Mouse (Mus musculus) liver, embryonic 12.5 days (tissue): ENCODE measurements around the gene Ctu1. TPM values are rescaled to one million over a fixed set of nuclear protein-coding genes. Genes with fewer than 3 reads are reported as not detected.
A peak's percentile ranks its signal among the peaks of the same experiment; 100 is the strongest.

Experiments used
- ATAC-seq: fragments of 200-750 bp; cut with Nextera tagmentation; 2 replicates; pipeline ENCODE4 v1.8.0; 2017; ENCODE audit warnings: moderate number of reproducible peaks, mild to moderate bottlenecking, moderate library complexity
- H3K27ac ChIP-seq: fragments of 300-500 bp; sonication (generic); 2 replicates; pipeline ENCODE4 v1.5.1; 2016; ENCODE audit warnings: mild to moderate bottlenecking
- H3K27me3 ChIP-seq: fragments of 300-500 bp; sonication (generic); replicated peaks from 2 replicates; pipeline ENCODE4 v1.6.1; 2016; ENCODE audit warnings: mild to moderate bottlenecking, moderate library complexity
- H3K36me3 ChIP-seq: fragments of 300-500 bp; sonication (generic); 2 replicates; pipeline ENCODE4 v1.6.1; 2016; ENCODE audit warnings: mild to moderate bottlenecking, moderate library complexity
- H3K4me1 ChIP-seq: fragments of 300-500 bp; sonication (generic); 2 replicates; pipeline ENCODE4 v1.6.1; 2016
- H3K4me2 ChIP-seq: fragments of 300-500 bp; sonication (generic); 2 replicates; pipeline ENCODE4 v1.6.1; 2016; ENCODE audit warnings: mild to moderate bottlenecking, moderate library complexity
- H3K4me3 ChIP-seq: fragments of 300-500 bp; sonication (generic); 2 replicates; pipeline ENCODE4 v1.5.1; 2016; ENCODE audit warnings: mild to moderate bottlenecking, moderate library complexity
- H3K9ac ChIP-seq: fragments of 300-500 bp; sonication (generic); 2 replicates; pipeline ENCODE4 v1.6.1; 2016; ENCODE audit warnings: mild to moderate bottlenecking, moderate library complexity
- H3K9me3 ChIP-seq: fragments of 300-500 bp; sonication (generic); replicated peaks from 2 replicates; pipeline ENCODE4 v1.6.1; 2016; ENCODE audit warnings: mild to moderate bottlenecking, moderate library complexity
- WGBS: fragments of 180-500 bp; shearing (Covaris S2); methylation state at CpG from one replicate; pipeline ENCODE4 v1.1.7; 2016; ENCODE audit not compliant: insufficient replicate concordance; 5-methylcytosine and 5-hydroxymethylcytosine counted together
- polyA plus RNA-seq: library from polyadenylated mRNA; unstranded; fragments of >200 nt; fragmentation: Nextera tagmentation; extraction: Ambion mirVana; gene quantifications from 2 replicates; pipeline ENCODE4 v1.2.1, GENCODE M21; 2016

Gene Ctu1
- polyA plus RNA-seq, 1 experiment from 2014 or later = 8.0 TPM

GRCm38 (mm10) chr7:43685088-43685487 lies 13.3 kb downstream of the Ctu1 start:
- H3K9ac ChIP-seq = no peak overlapping the region
- no peaks in the 10 kb centered on the region for H3K9me3 ChIP-seq
- H3K27me3 ChIP-seq = no peaks in the 10 kb centered on the region
- 0 out of 2 replicates have a peak, but pooled peaks cover 3% of the 10 kb centered on the region for H3K4me1 ChIP-seq
- no peak overlapping the region for H3K27ac ChIP-seq
- H3K4me3 ChIP-seq = no peak overlapping the region
- H3K36me3 ChIP-seq = no peaks in the 10 kb centered on the region
- 23% methylated on average over 7 of the region's 7 CpGs for WGBS
- no peak overlapping the region for H3K4me2 ChIP-seq
- no peak for ATAC-seq

GRCm38 (mm10) chr7:43690118-43690517 lies 18.3 kb downstream of the Ctu1 start, which contains the start of gene Klk14:
Klk14 (plus strand) TSS chr7:43690418.
- ATAC-seq = no peak
- no peaks in the 10 kb centered on the region for H3K4me1 ChIP-seq
- H3K9me3 ChIP-seq = no peaks in the 10 kb centered on the region
- no peak within 1 kb of the TSS for H3K9ac ChIP-seq
- H3K27me3 ChIP-seq = no peaks in the 10 kb centered on the region
- H3K4me2 ChIP-seq = no peak within 1 kb of the TSS
- H3K27ac ChIP-seq = no peak within 1 kb of the TSS
- H3K4me3 ChIP-seq = no peak within 1 kb of the TSS
- H3K36me3 ChIP-seq = no peaks in the 10 kb centered on the region

- no peak overlapping the region for H3K9ac ChIP-seq
- 75% methylated on average over 3 of the region's 3 CpGs for WGBS
- H3K36me3 ChIP-seq = no peaks in the 10 kb centered on the region
- no peaks in the 10 kb centered on the region for H3K9me3 ChIP-seq
- no peak for ATAC-seq
- H3K4me2 ChIP-seq = no peak overlapping the region
- peaks cover 12% of the 10 kb centered on the region; the same call in 1 of the 2 replicates for H3K27me3 ChIP-seq
- H3K4me3 ChIP-seq = no peak overlapping the region
- H3K27ac ChIP-seq = no peak overlapping the region
- H3K4me1 ChIP-seq = 0 out of 2 replicates have a peak, but pooled peaks cover 4% of the 10 kb centered on the region
Observed at GRCm38 (mm10) chr7:43710031-43710430, 38.2 kb downstream of the Ctu1 start.

- Histone ChIP-seq H3K36me3 (no peaks in the 10 kb centered on the region), H3K4me1 (0 out of 2 replicates have a peak, but pooled peaks cover 4% of the 10 kb centered on the region), H3K27me3 (peaks cover 12% of the 10 kb centered on the region; the same call in 1 of the 2 replicates), H3K4me3 (no peak within 1 kb of the TSS), H3K9ac (no peak within 1 kb of the TSS), H3K9me3 (no peaks in the 10 kb centered on the region), H3K27ac (no peak within 1 kb of the TSS), H3K4me2 (peak within 1 kb of the TSS; percentile 11; the same call in 1 of the 2 replicates)
- WGBS = 47% methylated on average over 4 of the region's 4 CpGs
- ATAC-seq = no peak
Observed at GRCm38 (mm10) chr7:43712267-43712666, 40.5 kb downstream of the Ctu1 start, which contains the start of gene Klk13. Klk13 (plus strand) TSS chr7:43712567.

- 3% methylated on average over 9 of the region's 9 CpGs for WGBS
- no peak overlapping the region for H3K4me3 ChIP-seq
- H3K4me2 ChIP-seq = peak overlapping the region; percentile 11; the same call in 1 of the 2 replicates
- H3K27ac ChIP-seq = no peak overlapping the region
- H3K9ac ChIP-seq = no peak overlapping the region
- H3K9me3 ChIP-seq = no peaks in the 10 kb centered on the region
- ATAC-seq = no peak
- no peaks in the 10 kb centered on the region for H3K36me3 ChIP-seq
- H3K4me1 ChIP-seq = 0 out of 2 replicates have a peak, but pooled peaks cover 4% of the 10 kb centered on the region
- H3K27me3 ChIP-seq = peaks cover 12% of the 10 kb centered on the region; the same call in 1 of the 2 replicates
Observed at GRCm38 (mm10) chr7:43712917-43713316, 41.1 kb downstream of the Ctu1 start.

- Histone ChIP-seq H3K27me3 (peaks cover 12% of the 10 kb centered on the region; the same call in 1 of the 2 replicates), H3K36me3 (no peaks in the 10 kb centered on the region), H3K9ac (no peak overlapping the region), H3K4me3 (no peak overlapping the region), H3K9me3 (no peaks in the 10 kb centered on the region), H3K4me1 (0 out of 2 replicates have a peak, but pooled peaks cover 4% of the 10 kb centered on the region), H3K27ac (no peak overlapping the region), H3K4me2 (peak overlapping the region; percentile 27; the same call in 1 of the 2 replicates)
- ATAC-seq = no peak
- WGBS = 9% methylated on average over 19 of the region's 19 CpGs
Observed at GRCm38 (mm10) chr7:43713741-43714351, 42.0 kb downstream of the Ctu1 start.

Other genes with a start within 250 kb of the Ctu1 start
- not detected in 2 replicates for gene Lim2, start 244.3 kb upstream of the Ctu1 start, polyA plus RNA-seq
- 3.8 and 4.4 TPM in 2 replicates for gene Nkg7, start 234.9 kb upstream of the Ctu1 start, polyA plus RNA-seq
- not detected in 2 replicates for gene Cldnd2, start 231.2 kb upstream of the Ctu1 start, polyA plus RNA-seq
- gene Etfb, start 227.9 kb upstream of the Ctu1 start, polyA plus RNA-seq = 238 and 249 TPM in 2 replicates
- gene Gm45233, start 227.9 kb upstream of the Ctu1 start, polyA plus RNA-seq = 0.26 and 0.59 TPM in 2 replicates
- gene Vsig10l, start 208.9 kb upstream of the Ctu1 start, polyA plus RNA-seq = 1.2 and 2.3 TPM in 2 replicates
- gene Iglon5, start 181.9 kb upstream of the Ctu1 start, polyA plus RNA-seq = 0.05 TPM in 1 of 2 replicates, not detected in the other
- gene 4931406B18Rik, start 166.1 kb upstream of the Ctu1 start, polyA plus RNA-seq = not detected in 2 replicates
- 1.5 and 1.6 TPM in 2 replicates for gene Cd33, start 127.6 kb upstream of the Ctu1 start, polyA plus RNA-seq
- gene Zfp658, start 109.8 kb upstream of the Ctu1 start, polyA plus RNA-seq = 0.46 and 0.56 TPM in 2 replicates
- 3.4 and 3.5 TPM in 2 replicates for gene Zfp719, start 92.4 kb upstream of the Ctu1 start, polyA plus RNA-seq
- gene Zfp819, start 64.8 kb upstream of the Ctu1 start, polyA plus RNA-seq = not detected in 2 replicates
- not detected in 2 replicates for gene Ceacam18, start 37.3 kb upstream of the Ctu1 start, polyA plus RNA-seq
- gene Siglece, start 11.9 kb upstream of the Ctu1 start, polyA plus RNA-seq = 0.79 and 1.6 TPM in 2 replicates
- gene Klk14, start 18.4 kb downstream of the Ctu1 start, polyA plus RNA-seq = not detected in 2 replicates
- 0.10 and 0.27 TPM in 2 replicates for gene Klk13, start 40.6 kb downstream of the Ctu1 start, polyA plus RNA-seq
- gene Klk12, start 96.9 kb downstream of the Ctu1 start, polyA plus RNA-seq = not detected in 2 replicates
- not detected in 2 replicates for gene Klk11, start 102.6 kb downstream of the Ctu1 start, polyA plus RNA-seq
- not detected in 2 replicates for gene Klk10, start 109.0 kb downstream of the Ctu1 start, polyA plus RNA-seq
- gene Klk9, start 119.9 kb downstream of the Ctu1 start, polyA plus RNA-seq = not detected in 2 replicates
- gene Klk8, start 125.6 kb downstream of the Ctu1 start, polyA plus RNA-seq = 16.0 and 17.3 TPM in 2 replicates
- not detected in 2 replicates for gene Klk7, start 139.3 kb downstream of the Ctu1 start, polyA plus RNA-seq
- not detected in 2 replicates for gene Klk6, start 152.5 kb downstream of the Ctu1 start, polyA plus RNA-seq
- gene Klk5, start 170.0 kb downstream of the Ctu1 start, polyA plus RNA-seq = not detected in 2 replicates
- not detected in 2 replicates for gene Klk4, start 209.1 kb downstream of the Ctu1 start, polyA plus RNA-seq